ENCODE assay signal across 8 mouse cellular contexts in the genomic region with DNA sequence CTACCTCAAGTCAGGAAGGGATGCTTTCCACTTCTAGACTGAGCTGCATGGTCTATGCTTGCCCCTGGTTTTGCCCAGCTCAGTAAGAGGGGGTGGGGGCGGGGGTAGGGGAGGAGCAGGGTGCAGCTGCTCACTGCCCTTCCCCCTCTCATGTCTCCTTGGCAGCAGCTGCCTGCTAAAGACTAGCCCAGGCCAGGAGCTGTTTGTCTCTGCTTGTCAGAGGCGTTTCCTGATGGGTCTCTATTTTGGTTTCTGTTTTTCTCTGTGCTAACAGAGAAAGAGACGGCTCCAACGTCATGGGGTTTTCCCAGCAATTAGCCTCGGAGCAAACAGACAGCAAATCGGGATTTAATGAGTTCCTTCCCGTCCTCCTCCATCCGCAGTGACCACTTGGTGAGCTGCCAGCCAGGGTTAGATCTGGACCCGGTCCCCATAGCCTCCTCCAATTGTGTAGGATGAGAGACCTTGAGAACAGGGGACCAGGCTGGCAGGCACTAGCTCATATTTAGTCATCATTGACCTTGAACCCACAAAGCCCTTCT.
DNase-seq lines count a peak whose midpoint lies in the region; ATAC-seq and TF ChIP-seq lines count a peak whose summit lies in the region.

No protein-coding gene starts in this region.

- H3K4me1 ChIP-seq in bone marrow macrophage, adult 2 months (ENCODE audit: control insufficient read depth, insufficient read depth, low read length) = peaks cover 27% of the 10 kb centered on the region
- H3K4me1 ChIP-seq in forebrain, embryonic 11.5 days (replicated peaks; ENCODE audit: control insufficient read depth, insufficient read depth, low read length) = 0 out of 2 replicates have a peak, but pooled peaks cover 5% of the 10 kb centered on the region
- peaks cover 55% of the 10 kb centered on the region for H3K4me1 ChIP-seq in lung, adult 2 months (ENCODE audit: control insufficient read depth, insufficient read depth, low read length)
- peaks cover 12% of the 10 kb centered on the region for H3K4me1 ChIP-seq in neural tube, embryonic 14.5 days (ENCODE audit: control insufficient read depth, insufficient read depth, low read length)

- peak overlapping the region; percentile 5; the same call in 1 of the 2 replicates for H3K4me2 ChIP-seq in forebrain, embryonic 11.5 days (ENCODE audit: low read depth, low read length, severe bottlenecking)
- peak overlapping the region; percentile 26; the same call in 1 of the 2 replicates for H3K4me2 ChIP-seq in neural tube, embryonic 14.5 days (ENCODE audit: low read depth, low read length)

- 6% methylated on average over 9 of the region's 9 CpGs for WGBS in forebrain, embryonic 11.5 days
- under 1% methylated on average over 9 of the region's 9 CpGs for WGBS in lung, adult 2 months
- WGBS in neural tube, embryonic 14.5 days = 5% methylated on average over 9 of the region's 9 CpGs

- H3K79me3 ChIP-seq in C2C12 (ENCODE audit: low read depth) = no peaks in the 10 kb centered on the region

- peak overlapping the region; percentile 7; the same call in 1 of the 2 replicates for H3K9ac ChIP-seq in forebrain, embryonic 11.5 days (ENCODE audit: low read length)
- H3K9ac ChIP-seq in neural tube, embryonic 14.5 days (replicated peaks; ENCODE audit: low read depth, low read length) = peak overlapping the region; percentile 11; the same call in 1 of the 2 replicates

- H3K27ac ChIP-seq in bone marrow macrophage, adult 2 months (ENCODE audit: insufficient read depth, low read depth, low read length) = peak overlapping the region; percentile 85
- H3K27ac ChIP-seq in forebrain, embryonic 11.5 days (ENCODE audit: low read depth, low read length) = peak overlapping the region; percentile 64
- peak overlapping the region; percentile 74 for H3K27ac ChIP-seq in neural tube, embryonic 14.5 days (ENCODE audit: low read depth, low read length)

- H3K9me3 ChIP-seq in forebrain, embryonic 11.5 days (ENCODE audit: control insufficient read depth, low read length) = no peaks in the 10 kb centered on the region
- H3K9me3 ChIP-seq in neural tube, embryonic 14.5 days (ENCODE audit: control insufficient read depth, low read length) = no peaks in the 10 kb centered on the region

- no peak for TF ChIP-seq POLR2A in bone marrow macrophage, adult 2 months (IDR thresholded peaks at IDR 0.05; ENCODE audit: borderline replicate concordance, low read depth, low read length)
- TF ChIP-seq POLR2A in lung, adult 2 months (IDR thresholded peaks at IDR 0.05; ENCODE audit: borderline replicate concordance, extremely low read depth, low read depth, low read length) = 0 out of 2 replicates have a peak, but pooled peaks have one; percentile 13

- no peaks in the 10 kb centered on the region for H3K36me3 ChIP-seq in C2C12 (ENCODE audit: control insufficient read depth, insufficient read depth)
- no peaks in the 10 kb centered on the region for H3K36me3 ChIP-seq in forebrain, embryonic 11.5 days (ENCODE audit: control insufficient read depth, insufficient read depth, low read length)
- no peaks in the 10 kb centered on the region for H3K36me3 ChIP-seq in neural tube, embryonic 14.5 days (ENCODE audit: control insufficient read depth, insufficient read depth, low read length)

- H3K27me3 ChIP-seq in C2C12 (ENCODE audit: control insufficient read depth, insufficient read depth, insufficient read length) = no peaks in the 10 kb centered on the region
- H3K27me3 ChIP-seq in forebrain, embryonic 11.5 days (ENCODE audit: control insufficient read depth, insufficient read depth, low read length) = no peaks in the 10 kb centered on the region
- H3K27me3 ChIP-seq in neural tube, embryonic 14.5 days (ENCODE audit: control insufficient read depth, insufficient read depth, low read length) = no peaks in the 10 kb centered on the region

- H3K4me3 ChIP-seq in C2C12 (ENCODE audit: insufficient read depth, poor library complexity, severe bottlenecking) = no peak overlapping the region
- H3K4me3 ChIP-seq in bone marrow macrophage, adult 2 months (ENCODE audit: insufficient read depth, low read length) = peak overlapping the region; percentile 38
- H3K4me3 ChIP-seq in forebrain, embryonic 11.5 days (ENCODE audit: low read depth, low read length) = no peak overlapping the region
- H3K4me3 ChIP-seq in lung, adult 2 months (replicated peaks; ENCODE audit: extremely low read depth, low read depth, low read length) = no peak overlapping the region
- no peak overlapping the region for H3K4me3 ChIP-seq in neural tube, embryonic 14.5 days (ENCODE audit: low read depth, low read length)

- peak overlapping the region; percentile 13 for H3ac ChIP-seq in C2C12 (ENCODE audit: control insufficient read depth, insufficient read length, low read depth)

- peak; percentile 83 for ATAC-seq in forebrain, embryonic 11.5 days (replicated peaks; ENCODE audit: low FRiP score)
- peak; percentile 86; the same call in 1 of the 2 replicates for ATAC-seq in neural tube, embryonic 14.5 days (ENCODE audit: low read depth)

- DNase-seq in forebrain, embryonic 11.5 days (ENCODE audit: low spot score) = peak; percentile 72
- peak; percentile 75 for DNase-seq in heart, postnatal 25 days (ENCODE audit: low spot score)
- peak; percentile 9 to 55 for DNase-seq in layer of hippocampus, adult 18-20 months (ENCODE audit: low spot score in 2 of 2)
- DNase-seq in lung, adult 2 months = peak; percentile 76
- DNase-seq in testis, postnatal 14 days (ENCODE audit: low spot score) = peak; percentile 64

- no peaks in the 10 kb centered on the region for H3K79me2 ChIP-seq in C2C12 (ENCODE audit: control insufficient read depth, insufficient read depth)

- intact Hi-C loops in heart, postnatal 25 days (cut with DNase I) = loop anchor here (1.0 kb wide), 1 partner anchor 14 kb away; no protein-coding TSS in a partner anchor

- TF ChIP-seq CTCF in C2C12 (IDR thresholded peaks at IDR 0.05; ENCODE audit: control insufficient read depth, insufficient read depth, insufficient read length) = no peak
- no peak for TF ChIP-seq CTCF in bone marrow macrophage, adult 2 months (IDR thresholded peaks at IDR 0.05; ENCODE audit: low read depth, low read length)
- TF ChIP-seq CTCF in lung, adult 2 months (IDR thresholded peaks at IDR 0.05; ENCODE audit: insufficient read depth, low read length) = no peak

TF ChIP-seq in C2C12, 6 proteins besides CTCF, POLR2A, EP300 and RAD21:
- TF ChIP-seq MYOD1 (IDR thresholded peaks at IDR 0.05; ENCODE audit: control insufficient read depth, insufficient read length, low read depth) (peak; percentile 44), USF1 (IDR thresholded peaks at IDR 0.05; ENCODE audit: low read depth) (no peak)
